Mouse (Mus musculus): Measurements from ENCODE around the gene Marveld3. TPM values are rescaled to one million over a fixed set of nuclear protein-coding genes. Genes with fewer than 3 reads are reported as not detected.

Marveld3 gene
- polyA plus RNA-seq, 1 experiment from 2014 or later, result 7.4 TPM

DNA sequence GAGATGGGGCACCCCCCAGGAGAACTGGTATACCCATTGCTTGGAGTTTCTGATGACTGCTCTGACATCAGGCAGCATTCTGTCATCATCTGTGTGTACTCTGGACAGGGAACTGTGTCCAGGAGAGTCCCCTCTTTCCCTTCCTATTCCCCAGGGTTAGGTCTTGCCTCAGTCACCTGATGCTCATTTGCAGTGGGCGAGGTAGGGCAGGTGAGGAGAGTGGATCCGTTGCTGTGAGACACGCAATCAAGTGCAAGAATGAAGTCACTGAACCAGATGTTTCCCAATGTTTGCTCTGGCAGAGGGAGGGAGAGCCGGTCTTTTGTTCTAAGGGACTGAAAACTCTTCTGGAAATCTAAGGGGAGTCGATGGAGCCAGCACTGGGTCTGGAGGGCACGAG is 17.3 kb upstream of the Marveld3 start:
- H3K27ac ChIP-seq (ENCODE audit: low read length), result no peak overlapping the region
- H3K4me2 ChIP-seq (ENCODE audit: low read depth, low read length), result no peak overlapping the region
- peaks cover 4% of the 10 kb centered on the region; the same call in 1 of the 2 replicates for H3K9me3 ChIP-seq (ENCODE audit: control insufficient read depth, low read length)
- H3K27me3 ChIP-seq (ENCODE audit: control insufficient read depth, insufficient read depth, low read depth, low read length), result no peaks in the 10 kb centered on the region
- no peak for ATAC-seq (ENCODE audit: low read depth)
- 54% methylated on average over 6 of the region's 6 CpGs for WGBS
- H3K9ac ChIP-seq (ENCODE audit: low read length), result no peak overlapping the region
- H3K4me3 ChIP-seq (ENCODE audit: low read length), result no peak overlapping the region
- no peaks in the 10 kb centered on the region for H3K36me3 ChIP-seq (ENCODE audit: control insufficient read depth, insufficient read depth, low read length)
- no peaks in the 10 kb centered on the region for H3K4me1 ChIP-seq (replicated peaks; ENCODE audit: control insufficient read depth, insufficient read depth, low read length)

DNA sequence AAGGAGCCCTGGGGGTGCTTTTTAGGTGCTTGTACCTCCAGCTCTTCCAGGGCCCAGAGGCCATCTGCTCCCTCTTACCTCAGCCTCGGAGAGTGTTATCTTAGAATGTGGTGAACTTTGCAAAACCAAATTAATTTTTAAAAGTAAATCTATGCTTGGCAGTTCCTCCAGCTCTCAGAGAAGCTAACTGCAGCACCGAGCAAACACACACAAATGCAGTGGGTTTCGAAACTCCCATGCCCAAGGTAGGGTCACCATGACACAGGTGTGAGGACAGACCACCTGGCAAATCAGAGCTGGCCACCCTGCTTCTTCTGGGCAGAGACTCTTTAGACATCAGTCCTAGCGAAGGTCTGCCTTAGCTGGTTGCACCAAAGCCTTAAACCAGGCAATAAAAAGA is 10.9 kb upstream of the Marveld3 start:
- Histone ChIP-seq H3K27ac (ENCODE audit: low read length) (no peak overlapping the region), H3K4me3 (ENCODE audit: low read length) (no peak overlapping the region), H3K9ac (ENCODE audit: low read length) (no peak overlapping the region), H3K27me3 (ENCODE audit: control insufficient read depth, insufficient read depth, low read depth, low read length) (peaks cover 4% of the 10 kb centered on the region; the same call in 1 of the 2 replicates), H3K4me2 (ENCODE audit: low read depth, low read length) (no peak overlapping the region), H3K36me3 (ENCODE audit: control insufficient read depth, insufficient read depth, low read length) (no peaks in the 10 kb centered on the region), H3K4me1 (replicated peaks; ENCODE audit: control insufficient read depth, insufficient read depth, low read length) (no peaks in the 10 kb centered on the region), H3K9me3 (ENCODE audit: control insufficient read depth, low read length) (peaks cover 4% of the 10 kb centered on the region; the same call in 1 of the 2 replicates)
- 73% methylated on average over 4 of the region's 4 CpGs for WGBS
- ATAC-seq (ENCODE audit: low read depth), result no peak

DNA sequence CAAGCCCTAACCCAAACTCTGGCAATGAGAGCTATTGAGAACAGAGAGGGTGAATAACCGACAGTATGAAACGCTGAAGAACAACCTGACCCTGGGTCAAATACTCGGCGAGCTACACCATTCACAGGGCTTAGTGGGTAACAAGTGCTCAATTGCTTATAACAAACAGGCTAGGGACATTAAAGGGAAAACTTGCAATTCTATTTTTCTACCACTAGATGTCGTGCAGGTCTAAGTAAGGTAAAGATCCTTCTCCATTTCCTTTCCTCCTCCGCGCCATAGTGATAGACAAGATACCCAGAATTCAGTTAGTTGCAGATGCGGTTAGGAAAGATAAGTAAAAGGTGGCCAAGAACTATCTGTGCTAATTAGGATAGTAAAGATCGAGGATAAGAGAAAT is 8.3 kb upstream of the Marveld3 start:
- ATAC-seq (ENCODE audit: low read depth), result peak; percentile 28; the same call in 1 of the 2 replicates

DNA sequence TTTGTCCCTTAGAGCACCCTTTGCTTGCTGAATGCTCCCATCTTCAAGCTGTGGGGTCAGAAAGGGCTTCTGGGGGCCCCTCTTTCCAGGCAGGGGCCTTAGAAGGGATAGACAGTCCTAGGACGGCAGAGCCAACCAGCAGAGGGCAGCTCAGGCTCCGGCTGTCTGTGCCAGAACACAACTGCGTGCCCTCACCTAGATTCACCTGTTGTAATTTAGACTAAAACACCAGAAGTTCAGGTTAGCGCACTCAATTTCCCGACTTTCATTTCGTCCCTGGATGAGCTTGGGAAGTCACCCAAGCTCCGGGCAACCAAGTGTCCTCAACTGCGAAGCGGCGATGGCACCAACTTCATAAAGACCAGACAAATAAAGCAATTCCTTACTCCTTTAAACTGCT is 6.8 kb upstream of the Marveld3 start:
- peaks cover 4% of the 10 kb centered on the region; the same call in 1 of the 2 replicates for H3K27me3 ChIP-seq (ENCODE audit: control insufficient read depth, insufficient read depth, low read depth, low read length)
- no peak overlapping the region for H3K9ac ChIP-seq (ENCODE audit: low read length)
- 51% methylated on average over 10 of the region's 10 CpGs for WGBS
- no peak overlapping the region for H3K4me2 ChIP-seq (ENCODE audit: low read depth, low read length)
- no peak for ATAC-seq (ENCODE audit: low read depth)
- H3K4me3 ChIP-seq (ENCODE audit: low read length), result no peak overlapping the region
- H3K27ac ChIP-seq (ENCODE audit: low read length), result no peak overlapping the region
- no peaks in the 10 kb centered on the region for H3K36me3 ChIP-seq (ENCODE audit: control insufficient read depth, insufficient read depth, low read length)
- no peaks in the 10 kb centered on the region for H3K4me1 ChIP-seq (replicated peaks; ENCODE audit: control insufficient read depth, insufficient read depth, low read length)
- no peaks in the 10 kb centered on the region for H3K9me3 ChIP-seq (ENCODE audit: control insufficient read depth, low read length)

More for the DNA sequence above, 8.3 kb upstream of the Marveld3 start:
- H3K9me3 ChIP-seq (ENCODE audit: control insufficient read depth, low read length), result no peaks in the 10 kb centered on the region
- H3K4me3 ChIP-seq (ENCODE audit: low read length), result no peak overlapping the region
- H3K4me2 ChIP-seq (ENCODE audit: low read depth, low read length), result no peak overlapping the region
- peaks cover 4% of the 10 kb centered on the region; the same call in 1 of the 2 replicates for H3K27me3 ChIP-seq (ENCODE audit: control insufficient read depth, insufficient read depth, low read depth, low read length)
- H3K36me3 ChIP-seq (ENCODE audit: control insufficient read depth, insufficient read depth, low read length), result no peaks in the 10 kb centered on the region
- no peak overlapping the region for H3K9ac ChIP-seq (ENCODE audit: low read length)
- no peaks in the 10 kb centered on the region for H3K4me1 ChIP-seq (replicated peaks; ENCODE audit: control insufficient read depth, insufficient read depth, low read length)
- no peak overlapping the region for H3K27ac ChIP-seq (ENCODE audit: low read length)
- 4% methylated on average over 9 of the region's 9 CpGs for WGBS

- ATAC-seq (ENCODE audit: low read depth), result no peak
- H3K4me2 ChIP-seq (ENCODE audit: low read depth, low read length), result no peak overlapping the region
- no peak overlapping the region for H3K4me3 ChIP-seq (ENCODE audit: low read length)
- peaks cover 25% of the 10 kb centered on the region for H3K27me3 ChIP-seq (ENCODE audit: control insufficient read depth, insufficient read depth, low read depth, low read length)
- no peaks in the 10 kb centered on the region for H3K36me3 ChIP-seq (ENCODE audit: control insufficient read depth, insufficient read depth, low read length)
- H3K4me1 ChIP-seq (replicated peaks; ENCODE audit: control insufficient read depth, insufficient read depth, low read length), result 0 out of 2 replicates have a peak, but pooled peaks cover 4% of the 10 kb centered on the region
- H3K27ac ChIP-seq (ENCODE audit: low read length), result no peak overlapping the region
- no peak overlapping the region for H3K9ac ChIP-seq (ENCODE audit: low read length)
- 59% methylated on average over 4 of the region's 4 CpGs for WGBS
- no peaks in the 10 kb centered on the region for H3K9me3 ChIP-seq (ENCODE audit: control insufficient read depth, low read length)
Measured at GRCm38 (mm10) chr8:109964106-109964505, 2.1 kb upstream of the Marveld3 start.

DNA sequence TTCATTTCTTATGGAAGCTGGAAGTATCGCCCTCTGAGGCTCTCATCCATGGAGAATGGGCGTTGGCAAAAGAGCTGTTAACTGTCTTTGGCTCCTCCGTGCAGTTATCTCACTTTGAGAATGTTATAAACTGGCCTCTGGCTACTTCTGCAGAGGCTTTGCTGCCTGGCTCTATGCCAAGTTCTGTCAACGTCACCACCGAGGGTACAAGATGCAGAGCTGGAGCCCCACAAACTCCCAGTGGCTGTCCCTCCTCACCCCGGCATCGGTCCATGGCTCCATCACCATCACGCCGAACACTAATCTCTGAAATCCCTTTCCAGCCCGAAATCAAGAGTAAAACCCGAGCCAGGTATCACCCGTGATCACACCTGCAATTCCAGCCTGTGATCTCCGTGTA is 1.4 kb upstream of the Marveld3 start:
- Histone ChIP-seq H3K36me3 (ENCODE audit: control insufficient read depth, insufficient read depth, low read length) (no peaks in the 10 kb centered on the region), H3K9ac (ENCODE audit: low read length) (no peak overlapping the region), H3K4me2 (ENCODE audit: low read depth, low read length) (no peak overlapping the region), H3K9me3 (ENCODE audit: control insufficient read depth, low read length) (no peaks in the 10 kb centered on the region), H3K27me3 (ENCODE audit: control insufficient read depth, insufficient read depth, low read depth, low read length) (peaks cover 22% of the 10 kb centered on the region), H3K27ac (ENCODE audit: low read length) (no peak overlapping the region), H3K4me1 (replicated peaks; ENCODE audit: control insufficient read depth, insufficient read depth, low read length) (peaks cover 4% of the 10 kb centered on the region; the same call in 1 of the 2 replicates), H3K4me3 (ENCODE audit: low read length) (no peak overlapping the region)
- 43% methylated on average over 13 of the region's 13 CpGs for WGBS
- ATAC-seq (ENCODE audit: low read depth), result no peak

GRCm38 (mm10) chr8:109962896-109963295 is 893 bp upstream of the Marveld3 start:
- H3K9ac ChIP-seq (ENCODE audit: low read length), result no peak overlapping the region
- ATAC-seq (ENCODE audit: low read depth), result no peak
- H3K4me2 ChIP-seq (ENCODE audit: low read depth, low read length), result no peak overlapping the region
- WGBS, result 56% methylated on average over 9 of the region's 9 CpGs
- H3K4me1 ChIP-seq (replicated peaks; ENCODE audit: control insufficient read depth, insufficient read depth, low read length), result peaks cover 4% of the 10 kb centered on the region; the same call in 1 of the 2 replicates
- H3K36me3 ChIP-seq (ENCODE audit: control insufficient read depth, insufficient read depth, low read length), result no peaks in the 10 kb centered on the region
- no peak overlapping the region for H3K27ac ChIP-seq (ENCODE audit: low read length)
- no peak overlapping the region for H3K4me3 ChIP-seq (ENCODE audit: low read length)
- no peaks in the 10 kb centered on the region for H3K9me3 ChIP-seq (ENCODE audit: control insufficient read depth, low read length)
- peaks cover 21% of the 10 kb centered on the region for H3K27me3 ChIP-seq (ENCODE audit: control insufficient read depth, insufficient read depth, low read depth, low read length)

GRCm38 (mm10) chr8:109959112-109959511 is 2.9 kb downstream of the Marveld3 start:
- no peak for ATAC-seq (ENCODE audit: low read depth)
- no peak overlapping the region for H3K4me3 ChIP-seq (ENCODE audit: low read length)
- H3K4me2 ChIP-seq (ENCODE audit: low read depth, low read length), result no peak overlapping the region
- peaks cover 21% of the 10 kb centered on the region for H3K27me3 ChIP-seq (ENCODE audit: control insufficient read depth, insufficient read depth, low read depth, low read length)
- H3K9ac ChIP-seq (ENCODE audit: low read length), result no peak overlapping the region
- H3K9me3 ChIP-seq (ENCODE audit: control insufficient read depth, low read length), result no peaks in the 10 kb centered on the region
- H3K27ac ChIP-seq (ENCODE audit: low read length), result no peak overlapping the region
- 66% methylated on average over 4 of the region's 4 CpGs for WGBS
- no peaks in the 10 kb centered on the region for H3K36me3 ChIP-seq (ENCODE audit: control insufficient read depth, insufficient read depth, low read length)
- H3K4me1 ChIP-seq (replicated peaks; ENCODE audit: control insufficient read depth, insufficient read depth, low read length), result peaks cover 11% of the 10 kb centered on the region; the same call in 1 of the 2 replicates

GRCm38 (mm10) chr8:109958036-109958655 is 3.9 kb downstream of the Marveld3 start:
- Histone ChIP-seq H3K4me3 (ENCODE audit: low read length) (no peak overlapping the region), H3K27me3 (ENCODE audit: control insufficient read depth, insufficient read depth, low read depth, low read length) (peaks cover 21% of the 10 kb centered on the region), H3K36me3 (ENCODE audit: control insufficient read depth, insufficient read depth, low read length) (no peaks in the 10 kb centered on the region), H3K27ac (ENCODE audit: low read length) (peak overlapping the region; percentile 70), H3K4me2 (ENCODE audit: low read depth, low read length) (0 out of 2 replicates have a peak overlapping the region, but pooled peaks have one; percentile 15), H3K4me1 (replicated peaks; ENCODE audit: control insufficient read depth, insufficient read depth, low read length) (peaks cover 10% of the 10 kb centered on the region; the same call in 1 of the 2 replicates), H3K9me3 (ENCODE audit: control insufficient read depth, low read length) (no peaks in the 10 kb centered on the region), H3K9ac (ENCODE audit: low read length) (no peak overlapping the region)
- ATAC-seq (ENCODE audit: low read depth), result no peak
- 20% methylated on average over 12 of the region's 12 CpGs for WGBS
